Mouse (Mus musculus): ENCODE measurements around the gene Epha1. TPM values are rescaled to one million over a fixed set of nuclear protein-coding genes. Genes with fewer than 3 reads are reported as not detected.

Gene Epha1
- 3.1 and 3.3 TPM in 2 replicates for polyA plus RNA-seq (2014; fragmentation: Nextera tagmentation; extraction: Ambion mirVana)

DNA sequence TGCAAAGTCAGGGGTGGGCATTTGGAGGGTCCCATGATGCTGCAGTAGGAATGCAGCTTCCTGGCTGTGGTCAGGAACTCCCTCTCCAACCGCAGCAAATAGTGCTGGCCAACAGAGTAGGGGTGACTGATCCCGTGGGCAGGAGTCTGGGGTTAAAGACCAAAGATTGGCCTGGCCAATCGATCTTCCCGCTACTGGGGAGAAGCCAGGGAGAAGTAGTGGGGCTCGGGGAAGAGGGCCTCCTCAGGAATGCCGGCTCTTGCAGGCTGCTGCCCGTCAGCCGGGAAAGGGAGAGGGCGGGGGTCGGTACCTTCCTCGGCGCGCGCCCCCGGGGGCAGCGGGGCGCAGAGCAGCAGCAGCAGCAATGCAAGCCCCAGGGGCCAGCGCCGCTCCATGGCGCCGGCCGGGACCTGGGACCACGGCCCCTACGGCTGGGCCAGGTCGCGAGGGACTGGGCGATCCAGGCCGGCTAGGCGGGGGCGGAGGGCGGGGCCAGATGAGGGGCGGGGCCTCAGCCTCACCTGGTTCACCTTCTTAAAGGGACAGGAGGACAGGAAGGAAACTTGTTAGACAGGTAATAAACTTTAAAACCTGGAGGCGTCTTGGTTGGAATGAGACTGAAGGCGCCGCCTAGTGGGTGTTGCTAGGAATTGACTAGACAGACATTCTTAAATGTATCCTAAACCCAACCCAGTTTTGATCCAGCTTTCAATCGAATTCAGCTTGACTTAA lies at the start of gene Epha1:
TSS of gene Epha1 (minus strand) at position 453 of the 732 bp plus-strand sequence.
- Histone ChIP-seq H3K9ac (ENCODE audit: low read depth, low read length) (peak within 1 kb of the TSS; percentile 57), H3K36me3 (ENCODE audit: control insufficient read depth, insufficient read depth, low read length) (no peaks in the 10 kb centered on the region), H3K4me2 (replicated peaks; ENCODE audit: low read depth, low read length) (peak within 1 kb of the TSS; percentile 91), H3K4me1 (ENCODE audit: control insufficient read depth, insufficient read depth, low read length) (peaks cover 24% of the 10 kb centered on the region), H3K4me3 (ENCODE audit: low read length) (peak within 1 kb of the TSS; percentile 57), H3K27me3 (ENCODE audit: control insufficient read depth, insufficient read depth, low read length) (no peaks in the 10 kb centered on the region), H3K9me3 (ENCODE audit: control insufficient read depth, low read length) (no peaks in the 10 kb centered on the region), H3K27ac (ENCODE audit: low read depth, low read length) (no peak within 1 kb of the TSS)
- under 1% methylated on average over 26 of the region's 36 CpGs for WGBS
- peak; percentile 85 for ATAC-seq (ENCODE audit: low FRiP score, low TSS enrichment)

DNA sequence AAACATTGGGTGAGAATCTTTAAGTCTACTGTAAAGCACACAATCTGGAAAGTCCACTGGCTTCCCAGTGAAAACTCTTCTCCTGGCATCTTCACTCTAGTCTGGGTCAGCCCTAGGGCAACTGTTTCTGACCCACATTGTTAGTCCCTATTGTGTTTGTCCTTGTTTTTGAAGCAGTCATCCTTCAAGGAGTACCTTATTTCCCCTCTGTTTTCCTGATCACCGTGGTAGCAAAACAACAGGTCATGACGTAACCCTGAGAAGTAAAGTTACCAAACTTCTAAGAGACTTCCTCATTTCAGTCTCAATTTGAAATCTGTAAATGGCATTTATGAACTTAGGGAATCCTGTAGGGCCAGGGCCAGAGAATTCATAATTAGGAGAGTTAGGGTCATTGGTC lies 48.4 kb upstream of the Epha1 start:
- Histone ChIP-seq H3K4me3 (ENCODE audit: low read length) (no peak overlapping the region), H3K4me1 (ENCODE audit: control insufficient read depth, insufficient read depth, low read length) (no peaks in the 10 kb centered on the region), H3K9ac (ENCODE audit: low read depth, low read length) (no peak overlapping the region), H3K27me3 (ENCODE audit: control insufficient read depth, insufficient read depth, low read length) (no peaks in the 10 kb centered on the region), H3K27ac (ENCODE audit: low read depth, low read length) (no peak overlapping the region), H3K9me3 (ENCODE audit: control insufficient read depth, low read length) (no peaks in the 10 kb centered on the region), H3K36me3 (ENCODE audit: control insufficient read depth, insufficient read depth, low read length) (no peaks in the 10 kb centered on the region), H3K4me2 (replicated peaks; ENCODE audit: low read depth, low read length) (no peak overlapping the region)
- 81% methylated on average over 2 of the region's 2 CpGs for WGBS
- ATAC-seq (ENCODE audit: low FRiP score, low TSS enrichment): no peak

DNA sequence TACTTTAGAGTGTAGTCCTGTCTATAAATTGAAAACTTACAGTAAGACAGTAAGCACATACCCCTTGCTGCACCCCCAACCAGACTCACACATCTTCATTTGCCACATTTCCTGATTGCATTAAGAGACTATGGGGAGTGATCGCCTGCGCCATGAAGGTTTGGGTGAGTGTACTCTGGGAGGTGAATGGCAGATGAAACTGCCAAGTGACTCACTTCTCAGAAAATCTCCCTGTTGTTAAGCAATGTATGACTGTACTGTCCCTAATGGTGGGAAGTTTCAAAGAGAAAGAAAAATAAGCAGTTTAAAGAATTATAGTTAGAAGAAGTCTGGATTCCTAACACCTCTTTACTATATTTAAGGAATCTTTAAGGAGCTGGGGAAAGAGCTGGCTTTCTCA lies 46.4 kb upstream of the Epha1 start:
- H3K27me3 ChIP-seq (ENCODE audit: control insufficient read depth, insufficient read depth, low read length): no peaks in the 10 kb centered on the region
- H3K9ac ChIP-seq (ENCODE audit: low read depth, low read length): no peak overlapping the region
- no peaks in the 10 kb centered on the region for H3K9me3 ChIP-seq (ENCODE audit: control insufficient read depth, low read length)
- no peak overlapping the region for H3K27ac ChIP-seq (ENCODE audit: low read depth, low read length)
- no peak overlapping the region for H3K4me3 ChIP-seq (ENCODE audit: low read length)
- ATAC-seq (ENCODE audit: low FRiP score, low TSS enrichment): no peak
- no peak overlapping the region for H3K4me2 ChIP-seq (replicated peaks; ENCODE audit: low read depth, low read length)
- 92% methylated on average over 2 of the region's 2 CpGs for WGBS
- no peaks in the 10 kb centered on the region for H3K4me1 ChIP-seq (ENCODE audit: control insufficient read depth, insufficient read depth, low read length)
- no peaks in the 10 kb centered on the region for H3K36me3 ChIP-seq (ENCODE audit: control insufficient read depth, insufficient read depth, low read length)

DNA sequence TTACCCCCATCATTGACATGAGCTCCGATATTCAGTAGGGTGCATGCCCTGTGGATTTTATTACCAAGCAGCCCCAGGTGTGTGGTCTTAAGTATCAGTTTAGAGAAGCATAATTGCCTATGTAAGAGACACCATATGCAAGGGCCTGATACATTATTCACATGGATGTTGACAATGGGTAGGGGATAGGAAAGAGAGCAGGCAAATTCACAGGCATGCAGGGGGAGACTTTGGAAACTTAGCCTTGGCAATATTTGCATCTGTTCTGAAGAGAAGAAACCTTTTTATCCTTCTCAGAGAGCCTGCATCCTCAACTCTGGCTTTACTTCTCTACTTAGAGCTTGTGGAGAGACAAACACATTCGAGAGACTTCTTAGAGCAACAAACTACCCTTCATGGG lies 32.1 kb upstream of the Epha1 start, which contains the start of gene Tas2r135:
TSS of gene Tas2r135 (plus strand) at position 301 of the 400 bp plus-strand sequence.
- H3K9ac ChIP-seq (ENCODE audit: low read depth, low read length): no peak within 1 kb of the TSS
- no peak within 1 kb of the TSS for H3K4me2 ChIP-seq (replicated peaks; ENCODE audit: low read depth, low read length)
- no peaks in the 10 kb centered on the region for H3K4me1 ChIP-seq (ENCODE audit: control insufficient read depth, insufficient read depth, low read length)
- 80% methylated on average over 2 of the region's 2 CpGs for WGBS
- no peak for ATAC-seq (ENCODE audit: low FRiP score, low TSS enrichment)
- no peak within 1 kb of the TSS for H3K27ac ChIP-seq (ENCODE audit: low read depth, low read length)
- H3K36me3 ChIP-seq (ENCODE audit: control insufficient read depth, insufficient read depth, low read length): no peaks in the 10 kb centered on the region
- H3K9me3 ChIP-seq (ENCODE audit: control insufficient read depth, low read length): no peaks in the 10 kb centered on the region
- no peaks in the 10 kb centered on the region for H3K27me3 ChIP-seq (ENCODE audit: control insufficient read depth, insufficient read depth, low read length)
- H3K4me3 ChIP-seq (ENCODE audit: low read length): no peak within 1 kb of the TSS

DNA sequence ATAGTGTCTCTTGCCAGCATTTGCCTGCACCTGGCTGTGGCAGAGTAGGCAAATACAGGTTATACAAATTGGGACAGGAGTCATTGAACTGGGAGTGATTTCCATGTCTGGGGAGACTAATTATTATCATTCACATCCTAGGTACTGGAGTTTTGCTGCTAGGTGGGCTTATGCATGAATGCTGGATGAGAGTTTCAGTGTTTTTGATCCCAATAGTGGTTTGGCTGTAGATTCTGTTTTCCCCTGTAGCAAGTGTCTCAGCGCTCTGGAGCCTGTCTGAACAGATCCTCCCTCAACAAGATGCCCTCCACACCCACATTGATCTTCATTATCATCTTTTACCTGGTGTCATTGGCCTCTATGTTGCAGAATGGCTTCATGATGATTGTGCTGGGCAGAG lies 26.9 kb upstream of the Epha1 start, which contains the start of gene Tas2r143:
TSS of gene Tas2r143 (plus strand) at position 301 of the 400 bp plus-strand sequence.
- H3K27ac ChIP-seq (ENCODE audit: low read depth, low read length): no peak within 1 kb of the TSS
- H3K36me3 ChIP-seq (ENCODE audit: control insufficient read depth, insufficient read depth, low read length): no peaks in the 10 kb centered on the region
- H3K9ac ChIP-seq (ENCODE audit: low read depth, low read length): no peak within 1 kb of the TSS
- no peak for ATAC-seq (ENCODE audit: low FRiP score, low TSS enrichment)
- no peaks in the 10 kb centered on the region for H3K9me3 ChIP-seq (ENCODE audit: control insufficient read depth, low read length)
- WGBS: 92% methylated on average over 1 of the region's 1 CpGs
- no peaks in the 10 kb centered on the region for H3K4me1 ChIP-seq (ENCODE audit: control insufficient read depth, insufficient read depth, low read length)
- H3K4me3 ChIP-seq (ENCODE audit: low read length): no peak within 1 kb of the TSS
- no peak within 1 kb of the TSS for H3K4me2 ChIP-seq (replicated peaks; ENCODE audit: low read depth, low read length)
- no peaks in the 10 kb centered on the region for H3K27me3 ChIP-seq (ENCODE audit: control insufficient read depth, insufficient read depth, low read length)

DNA sequence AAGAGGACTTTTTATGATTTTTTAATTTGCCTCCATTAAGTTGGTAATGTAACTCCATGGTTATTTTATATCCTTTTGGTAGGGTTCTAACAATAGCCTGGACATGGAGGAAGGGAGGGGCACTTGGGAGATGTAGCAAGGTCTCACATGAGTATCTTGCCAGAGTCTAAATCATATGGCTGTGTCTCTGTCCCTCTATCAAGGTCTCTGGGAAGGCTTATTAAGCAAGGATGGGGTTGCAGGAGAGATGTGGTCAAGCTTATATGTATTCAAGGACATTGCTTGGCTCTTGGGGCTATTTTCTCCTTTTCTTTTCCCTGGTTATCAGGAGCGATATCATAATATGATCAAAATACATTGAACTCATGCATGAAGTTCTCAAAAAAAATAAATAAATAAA lies 25.9 kb upstream of the Epha1 start:
- H3K36me3 ChIP-seq (ENCODE audit: control insufficient read depth, insufficient read depth, low read length): no peaks in the 10 kb centered on the region
- H3K9me3 ChIP-seq (ENCODE audit: control insufficient read depth, low read length): no peaks in the 10 kb centered on the region
- H3K27ac ChIP-seq (ENCODE audit: low read depth, low read length): no peak overlapping the region
- H3K4me1 ChIP-seq (ENCODE audit: control insufficient read depth, insufficient read depth, low read length): no peaks in the 10 kb centered on the region
- H3K4me2 ChIP-seq (replicated peaks; ENCODE audit: low read depth, low read length): no peak overlapping the region
- no peaks in the 10 kb centered on the region for H3K27me3 ChIP-seq (ENCODE audit: control insufficient read depth, insufficient read depth, low read length)
- H3K9ac ChIP-seq (ENCODE audit: low read depth, low read length): no peak overlapping the region
- ATAC-seq (ENCODE audit: low FRiP score, low TSS enrichment): no peak
- 96% methylated on average over 1 of the region's 1 CpGs for WGBS
- no peak overlapping the region for H3K4me3 ChIP-seq (ENCODE audit: low read length)

DNA sequence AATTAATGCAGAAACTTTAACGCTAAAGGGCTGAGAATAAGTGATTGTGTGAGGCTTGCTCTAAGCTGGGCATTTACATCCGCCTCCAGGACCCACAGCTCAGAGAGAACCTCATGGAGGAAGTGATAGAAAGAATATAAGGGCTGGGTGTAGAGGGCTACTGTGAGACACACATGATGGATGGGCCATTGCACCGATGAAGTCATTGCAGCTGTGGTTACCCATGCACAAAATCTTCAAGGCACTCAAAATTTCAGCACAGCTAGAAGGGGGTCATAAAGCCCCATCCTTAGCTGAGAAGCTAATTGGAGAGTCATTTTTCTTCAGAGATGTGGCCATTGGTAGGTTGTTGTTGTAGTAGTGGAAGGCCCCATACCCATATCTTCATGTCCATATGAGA lies 25.2 kb upstream of the Epha1 start:
- no peak overlapping the region for H3K4me2 ChIP-seq (replicated peaks; ENCODE audit: low read depth, low read length)

DNA sequence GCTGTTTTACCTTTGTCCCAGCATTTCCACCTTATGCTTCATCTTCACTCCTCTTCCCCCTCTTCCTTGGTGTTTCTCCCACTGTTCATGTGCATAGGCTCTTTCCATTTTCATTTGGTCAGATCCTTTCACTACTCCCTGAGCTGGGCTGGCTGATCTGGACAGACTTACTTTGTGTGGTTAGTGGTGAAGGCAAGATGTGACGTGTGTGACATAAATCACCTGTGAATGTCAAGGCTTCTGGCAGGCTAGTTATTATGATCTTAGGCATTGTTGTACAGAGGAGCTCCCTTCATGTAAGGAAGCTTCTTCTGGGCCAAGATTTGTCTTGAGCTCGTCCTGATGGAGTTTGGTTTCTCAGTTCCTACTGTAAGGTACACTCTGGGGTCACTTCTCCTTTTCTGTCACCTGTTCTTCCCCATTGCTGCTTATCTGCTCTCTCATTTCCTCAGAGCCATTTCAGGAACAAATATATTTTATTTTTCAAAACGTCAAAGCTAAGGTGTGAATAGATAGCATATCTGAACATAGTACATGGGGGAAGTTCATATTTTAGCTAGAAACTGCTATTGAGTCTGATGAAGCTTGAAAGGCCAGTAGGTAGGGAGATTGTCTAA lies 24.1 kb upstream of the Epha1 start:
- no peak overlapping the region for H3K27ac ChIP-seq (ENCODE audit: low read depth, low read length)
- H3K27me3 ChIP-seq (ENCODE audit: control insufficient read depth, insufficient read depth, low read length): no peaks in the 10 kb centered on the region
- H3K9me3 ChIP-seq (ENCODE audit: control insufficient read depth, low read length): no peaks in the 10 kb centered on the region
- H3K36me3 ChIP-seq (ENCODE audit: control insufficient read depth, insufficient read depth, low read length): no peaks in the 10 kb centered on the region
- no peak overlapping the region for H3K4me3 ChIP-seq (ENCODE audit: low read length)
- H3K4me1 ChIP-seq (ENCODE audit: control insufficient read depth, insufficient read depth, low read length): no peaks in the 10 kb centered on the region
- 67% methylated on average over 3 of the region's 3 CpGs for WGBS
- ATAC-seq (ENCODE audit: low FRiP score, low TSS enrichment): no peak
- H3K4me2 ChIP-seq (replicated peaks; ENCODE audit: low read depth, low read length): no peak overlapping the region
- no peak overlapping the region for H3K9ac ChIP-seq (ENCODE audit: low read depth, low read length)

More for the DNA sequence above, 25.2 kb upstream of the Epha1 start:
- Histone ChIP-seq H3K27ac (ENCODE audit: low read depth, low read length) (no peak overlapping the region), H3K4me3 (ENCODE audit: low read length) (no peak overlapping the region), H3K9me3 (ENCODE audit: control insufficient read depth, low read length) (no peaks in the 10 kb centered on the region), H3K9ac (ENCODE audit: low read depth, low read length) (no peak overlapping the region), H3K27me3 (ENCODE audit: control insufficient read depth, insufficient read depth, low read length) (no peaks in the 10 kb centered on the region), H3K36me3 (ENCODE audit: control insufficient read depth, insufficient read depth, low read length) (no peaks in the 10 kb centered on the region), H3K4me1 (ENCODE audit: control insufficient read depth, insufficient read depth, low read length) (no peaks in the 10 kb centered on the region)
- no peak for ATAC-seq (ENCODE audit: low FRiP score, low TSS enrichment)
- 65% methylated on average over 3 of the region's 3 CpGs for WGBS

Data from kidney, embryonic 14.5 days (tissue).